Mouse (Mus musculus) ovary, postnatal 10 days (tissue): ENCODE results near the gene Zfp775.
"Not testable (repeated sequence)": the region's sequence is repeated elsewhere in the genome, so short reads cannot be mapped to it uniquely, and the experiment has no call there.

Experiments
- DNase-seq: peaks from one replicate; pipeline ENCODE4 v3.0.0; 2022; ENCODE audit warnings: low spot score

Zfp775 gene

GRCm38 (mm10) chr6:48591221-48591845, 10.5 kb upstream of the Zfp775 start:
- no peak for DNase-seq

- DNase-seq = no peak
These were observed 10.0 kb upstream of the Zfp775 start for GRCm38 (mm10) chr6:48591871-48592270.

GRCm38 (mm10) chr6:48593158-48594042, 8.5 kb upstream of the Zfp775 start, which contains the start of the genes Repin1 and Gm44965:
Repin1 (plus strand) TSS chr6:48593883.
Gm44965 (plus strand) TSS chr6:48593941.
- peak; percentile 92 for DNase-seq

- no peak for DNase-seq
These were observed 7.7 kb upstream of the Zfp775 start for GRCm38 (mm10) chr6:48594043-48594738.

GRCm38 (mm10) chr6:48595278-48595677, 6.6 kb upstream of the Zfp775 start:
- no peak for DNase-seq

GRCm38 (mm10) chr6:48596545-48597232, 5.2 kb upstream of the Zfp775 start:
- no peak for DNase-seq

GRCm38 (mm10) chr6:48597233-48597625, 4.6 kb upstream of the Zfp775 start:
- DNase-seq = no peak

GRCm38 (mm10) chr6:48600594-48600993, 1.3 kb upstream of the Zfp775 start:
- no peak for DNase-seq

- no peak for DNase-seq
These were observed 348 bp downstream of the Zfp775 start for GRCm38 (mm10) chr6:48602080-48602741.

- no peak for DNase-seq
These were observed 6.3 kb downstream of the Zfp775 start for GRCm38 (mm10) chr6:48608124-48608523.

GRCm38 (mm10) chr6:48609512-48609911, 7.6 kb downstream of the Zfp775 start:
- no peak for DNase-seq

- no peak for DNase-seq
These were observed 8.8 kb downstream of the Zfp775 start for GRCm38 (mm10) chr6:48610657-48611056.

- DNase-seq = no peak
These were observed 11.6 kb downstream of the Zfp775 start for GRCm38 (mm10) chr6:48613464-48613863.

- no peak for DNase-seq
These were observed 12.9 kb downstream of the Zfp775 start for GRCm38 (mm10) chr6:48614756-48615155.

GRCm38 (mm10) chr6:48620031-48620430, 18.2 kb downstream of the Zfp775 start:
- DNase-seq = no peak

GRCm38 (mm10) chr6:48622186-48622843, 20.5 kb downstream of the Zfp775 start:
- DNase-seq = not testable (repeated sequence)

- DNase-seq = no peak
These were observed 21.6 kb downstream of the Zfp775 start for GRCm38 (mm10) chr6:48623460-48623859.

GRCm38 (mm10) chr6:48626464-48626863, 24.6 kb downstream of the Zfp775 start, which contains the start of gene AI854703:
AI854703 (plus strand) TSS chr6:48626764.
- no peak for DNase-seq

GRCm38 (mm10) chr6:48626984-48627383, 25.1 kb downstream of the Zfp775 start:
- DNase-seq = no peak

- no peak for DNase-seq
These were observed 25.7 kb downstream of the Zfp775 start for GRCm38 (mm10) chr6:48627511-48627924.

- DNase-seq = no peak
These were observed 26.5 kb downstream of the Zfp775 start for GRCm38 (mm10) chr6:48628377-48628776.
